Mouse (Mus musculus): ENCODE data around the gene Tmem200b. TPM values are rescaled to one million over a fixed set of nuclear protein-coding genes. Genes with fewer than 3 reads are reported as not detected.

Gene Tmem200b
- polyA plus RNA-seq, 1 experiment, result 13.3 TPM

DNA sequence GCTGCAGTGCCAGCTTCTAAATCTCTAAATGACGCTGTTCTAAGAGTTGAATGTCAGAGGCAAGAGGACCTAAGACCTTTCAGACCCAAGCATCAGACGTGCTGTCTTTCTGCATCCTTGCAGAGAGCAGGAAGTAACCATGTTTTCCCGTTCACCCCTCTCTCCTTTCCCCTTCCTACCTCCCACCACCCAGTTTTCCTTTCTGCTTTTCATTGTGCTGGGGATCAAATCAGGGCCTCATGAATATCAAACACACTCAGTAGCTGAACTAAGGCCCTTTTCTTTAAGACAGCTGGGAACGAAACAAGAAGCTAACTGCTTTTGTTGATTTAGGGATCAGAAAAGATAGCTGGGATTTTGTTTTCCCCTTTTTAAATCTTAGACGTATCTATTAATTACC, 28.3 kb downstream of the Tmem200b start:
- TF ChIP-seq POLR2A (IDR thresholded peaks at IDR 0.05; ENCODE audit: control insufficient read depth, low read depth, low read length) (no peak), CTCF (IDR thresholded peaks at IDR 0.05; ENCODE audit: control insufficient read depth, insufficient read depth, insufficient replicate concordance, low read depth, low read length) (no peak)
- H3K36me3 ChIP-seq (ENCODE audit: control insufficient read depth, insufficient read depth, low read length), result no peaks in the 10 kb centered on the region
- H3K4me3 ChIP-seq (ENCODE audit: control insufficient read depth, low read depth, low read length), result no peak overlapping the region

DNA sequence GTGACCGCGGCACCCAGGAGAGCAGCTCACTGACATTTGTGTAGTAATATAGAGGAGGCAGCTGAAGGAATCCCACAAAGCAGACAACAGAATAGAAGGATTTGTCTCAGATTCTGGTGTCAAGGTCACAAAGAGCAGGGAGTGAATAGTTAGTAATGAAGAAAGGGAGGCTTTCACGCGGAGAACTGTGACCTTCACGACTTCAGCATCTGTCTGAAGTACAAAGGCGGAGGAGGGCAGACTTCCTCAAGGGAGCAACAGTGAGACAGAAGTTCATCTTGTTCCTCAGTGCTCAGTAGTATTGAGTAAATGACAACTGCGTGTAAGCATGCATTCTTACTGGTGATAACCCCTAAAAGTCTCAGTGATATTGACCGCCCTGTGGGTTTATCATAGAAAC, 29.1 kb downstream of the Tmem200b start:
- Histone ChIP-seq H3K27ac (ENCODE audit: control insufficient read depth, insufficient read depth, low read depth, low read length) (peak overlapping the region; percentile 72), H3K36me3 (ENCODE audit: control insufficient read depth, insufficient read depth, low read length) (no peaks in the 10 kb centered on the region), H3K27me3 (ENCODE audit: control insufficient read depth, insufficient read depth, low read length) (no peaks in the 10 kb centered on the region), H3K4me1 (ENCODE audit: control insufficient read depth, insufficient read depth, low read length) (no peaks in the 10 kb centered on the region), H3K4me3 (ENCODE audit: control insufficient read depth, low read depth, low read length) (no peak overlapping the region)
- TF ChIP-seq CTCF (IDR thresholded peaks at IDR 0.05; ENCODE audit: control insufficient read depth, insufficient read depth, insufficient replicate concordance, low read depth, low read length), result no peak
- no peak for TF ChIP-seq POLR2A (IDR thresholded peaks at IDR 0.05; ENCODE audit: control insufficient read depth, low read depth, low read length)

More for the DNA sequence above, 28.3 kb downstream of the Tmem200b start:
- Histone ChIP-seq H3K27me3 (ENCODE audit: control insufficient read depth, insufficient read depth, low read length) (no peaks in the 10 kb centered on the region), H3K27ac (ENCODE audit: control insufficient read depth, insufficient read depth, low read depth, low read length) (no peak overlapping the region), H3K4me1 (ENCODE audit: control insufficient read depth, insufficient read depth, low read length) (no peaks in the 10 kb centered on the region)

DNA sequence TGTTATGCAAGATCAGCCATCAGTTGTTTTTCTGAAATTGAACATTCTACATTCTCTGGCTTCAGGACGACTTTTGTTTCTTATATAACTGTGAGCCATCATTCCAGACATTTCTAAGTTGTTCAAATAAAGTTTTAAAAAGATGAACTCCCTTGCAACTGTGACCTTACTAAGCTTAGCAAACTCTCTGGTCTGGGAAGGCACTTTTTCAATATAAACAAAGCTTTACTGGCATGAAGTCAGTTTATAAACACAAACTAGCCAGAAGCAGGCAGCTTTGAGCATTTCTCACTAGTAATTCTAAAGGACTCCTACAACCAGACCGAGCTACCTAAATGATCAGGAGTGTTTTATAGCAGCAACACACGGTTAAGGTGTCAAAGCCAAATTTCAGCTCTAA, 35.6 kb downstream of the Tmem200b start:
- Histone ChIP-seq H3K27ac (ENCODE audit: control insufficient read depth, insufficient read depth, low read depth, low read length) (no peak overlapping the region), H3K4me3 (ENCODE audit: control insufficient read depth, low read depth, low read length) (no peak overlapping the region), H3K4me1 (ENCODE audit: control insufficient read depth, insufficient read depth, low read length) (no peaks in the 10 kb centered on the region), H3K36me3 (ENCODE audit: control insufficient read depth, insufficient read depth, low read length) (no peaks in the 10 kb centered on the region), H3K27me3 (ENCODE audit: control insufficient read depth, insufficient read depth, low read length) (no peaks in the 10 kb centered on the region)
- no peak for TF ChIP-seq POLR2A (IDR thresholded peaks at IDR 0.05; ENCODE audit: control insufficient read depth, low read depth, low read length)
- TF ChIP-seq CTCF (IDR thresholded peaks at IDR 0.05; ENCODE audit: control insufficient read depth, insufficient read depth, insufficient replicate concordance, low read depth, low read length), result no peak

DNA sequence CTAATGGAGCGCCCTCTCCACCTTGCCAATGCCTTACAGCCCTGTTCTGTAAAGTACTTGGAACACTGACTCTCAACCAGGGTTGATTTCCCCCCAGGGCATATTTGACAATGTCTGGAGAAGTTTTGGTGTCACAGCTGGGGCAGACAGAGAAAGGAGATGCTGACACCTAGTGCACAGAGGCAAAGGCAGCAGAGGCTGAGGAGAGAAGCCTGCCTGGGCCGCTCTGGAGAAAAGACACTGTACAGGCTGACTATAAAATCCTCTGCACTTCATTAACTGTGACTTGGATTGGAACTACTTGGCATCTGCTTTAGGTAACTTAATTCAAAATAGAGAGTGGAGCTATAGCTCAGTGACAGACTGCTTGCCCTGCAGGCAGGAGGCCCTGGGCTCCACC, 47.3 kb downstream of the Tmem200b start:
- H3K27ac ChIP-seq (ENCODE audit: control insufficient read depth, insufficient read depth, low read depth, low read length), result no peak overlapping the region
- TF ChIP-seq CTCF (IDR thresholded peaks at IDR 0.05; ENCODE audit: control insufficient read depth, insufficient read depth, insufficient replicate concordance, low read depth, low read length) (peak; percentile 27; the same call in 1 of the 2 replicates), POLR2A (IDR thresholded peaks at IDR 0.05; ENCODE audit: control insufficient read depth, low read depth, low read length) (no peak)
- no peaks in the 10 kb centered on the region for H3K36me3 ChIP-seq (ENCODE audit: control insufficient read depth, insufficient read depth, low read length)
- H3K4me1 ChIP-seq (ENCODE audit: control insufficient read depth, insufficient read depth, low read length), result no peaks in the 10 kb centered on the region
- no peak overlapping the region for H3K4me3 ChIP-seq (ENCODE audit: control insufficient read depth, low read depth, low read length)
- no peaks in the 10 kb centered on the region for H3K27me3 ChIP-seq (ENCODE audit: control insufficient read depth, insufficient read depth, low read length)

DNA sequence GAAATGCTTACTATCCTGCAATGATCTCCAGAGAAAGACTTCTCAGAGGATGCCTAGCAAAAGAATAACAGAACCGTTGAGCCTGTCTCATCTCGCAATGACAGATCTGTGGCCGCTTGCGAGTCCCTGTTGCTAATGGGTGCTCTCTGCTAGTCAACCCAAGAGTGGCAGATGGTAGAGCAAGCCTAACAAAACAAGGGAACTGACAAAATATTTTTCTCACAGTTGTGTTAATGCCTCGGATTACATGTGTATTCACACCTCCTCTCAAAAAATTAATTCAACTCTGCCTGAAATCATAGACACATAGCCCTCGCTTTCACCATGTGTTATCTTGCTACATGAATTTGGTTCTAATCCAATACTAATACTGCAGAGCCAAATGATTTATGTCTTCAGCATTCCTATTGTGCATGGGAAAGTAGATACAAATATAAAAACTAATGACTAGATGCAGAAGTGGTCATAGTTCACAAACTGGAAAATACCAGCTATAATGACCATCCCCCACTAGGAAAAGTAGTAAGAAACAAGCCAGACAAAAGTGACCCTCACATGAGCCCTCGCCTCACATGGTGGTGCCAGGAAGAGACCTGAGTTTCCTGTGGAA, 48.8 kb downstream of the Tmem200b start:
- Histone ChIP-seq H3K36me3 (ENCODE audit: control insufficient read depth, insufficient read depth, low read length) (no peaks in the 10 kb centered on the region), H3K27me3 (ENCODE audit: control insufficient read depth, insufficient read depth, low read length) (no peaks in the 10 kb centered on the region), H3K4me3 (ENCODE audit: control insufficient read depth, low read depth, low read length) (no peak overlapping the region), H3K4me1 (ENCODE audit: control insufficient read depth, insufficient read depth, low read length) (no peaks in the 10 kb centered on the region), H3K27ac (ENCODE audit: control insufficient read depth, insufficient read depth, low read depth, low read length) (no peak overlapping the region)
- TF ChIP-seq CTCF (IDR thresholded peaks at IDR 0.05; ENCODE audit: control insufficient read depth, insufficient read depth, insufficient replicate concordance, low read depth, low read length), result no peak
- no peak for TF ChIP-seq POLR2A (IDR thresholded peaks at IDR 0.05; ENCODE audit: control insufficient read depth, low read depth, low read length)

Other genes starting within 250 kb of the Tmem200b start
- gene Ptpru, start 83.5 kb upstream of the Tmem200b start, polyA plus RNA-seq (2012; rRNA removed), result 2.5 and 3.1 TPM in 2 replicates
- 17.2 and 19.3 TPM in 2 replicates for gene Mecr, start 78.3 kb upstream of the Tmem200b start, polyA plus RNA-seq (2012; rRNA removed)
- gene Srsf4, start 48.2 kb upstream of the Tmem200b start, polyA plus RNA-seq (2012; rRNA removed), result 41.6 and 44.1 TPM in 2 replicates
- not detected in 2 replicates for gene Gm10300, start 152.9 kb downstream of the Tmem200b start, polyA plus RNA-seq (2012; rRNA removed)
- gene Epb41, start 153.6 kb downstream of the Tmem200b start, polyA plus RNA-seq (2012; rRNA removed), result 8.7 and 9.6 TPM in 2 replicates
- 0.61 and 0.83 TPM in 2 replicates for gene Oprd1, start 222.7 kb downstream of the Tmem200b start, polyA plus RNA-seq (2012; rRNA removed)